Mouse (Mus musculus) olfactory bulb, adult 2 months (tissue): ENCODE measurements at regions not wholly inside any gene's neighbourhood (a gene's known extent, or its start where the extent isn't known, plus 50 kb on each side); places are given as distances from the start of the nearest gene placed in this dataset.

ENCODE experiments used
- CTCF ChIP-seq: fragments of 200-500 bp; IDR thresholded peaks from 2 replicates; pipeline ENCODE4 v1.5.1; 2012; ENCODE audit warnings: low read depth, mild to moderate bottlenecking, low read length, moderate library complexity; ENCODE audit not compliant: insufficient read depth
- POLR2A ChIP-seq: fragments of 200-500 bp; IDR thresholded peaks from 2 replicates; pipeline ENCODE4 v1.6.1; 2012; ENCODE audit warnings: mild to moderate bottlenecking, low read depth, low read length, moderate library complexity; ENCODE audit not compliant: insufficient read depth

DNA sequence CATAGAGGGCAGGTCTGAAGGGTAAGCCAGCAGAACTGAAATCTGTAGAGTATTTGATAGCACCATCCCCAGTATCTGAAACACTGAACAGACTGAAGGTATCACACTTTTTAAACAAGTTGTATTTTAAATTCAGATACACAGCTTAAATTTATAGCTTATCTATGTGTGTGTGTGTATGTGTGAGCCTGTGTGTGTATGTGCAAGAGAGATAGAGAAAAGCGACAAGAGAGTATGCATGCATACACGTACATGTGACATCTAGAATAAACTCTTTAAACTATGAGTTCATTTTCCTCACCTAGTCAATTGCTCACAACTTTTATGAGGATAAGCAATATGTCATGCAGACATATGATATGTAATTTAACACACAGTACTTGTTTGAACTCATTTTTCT is 588.7 kb downstream of the Cetn3 start:
- TF ChIP-seq POLR2A (no peak), CTCF (no peak)
